Mouse (Mus musculus): ENCODE measurements around the gene Jade3. TPM values are rescaled to one million over a fixed set of nuclear protein-coding genes. Genes with fewer than 3 reads are reported as not detected.

The Jade3 gene
- total RNA-seq, 4 experiments from 2014 or later = 6.3 to 8.9 (median 6.7) TPM

GRCm38 (mm10) chrX:20547609-20548008 is 122.1 kb downstream of the Jade3 start:
- no peak for DNase-seq (ENCODE audit: low spot score in 2 of 2)

GRCm38 (mm10) chrX:20548011-20548879 is 122.8 kb downstream of the Jade3 start:
- DNase-seq (ENCODE audit: low spot score in 2 of 2) = peak in 1 of 2 experiments; percentile 1

GRCm38 (mm10) chrX:20548880-20549440 is 123.5 kb downstream of the Jade3 start:
- no peak for DNase-seq (ENCODE audit: low spot score in 2 of 2)

GRCm38 (mm10) chrX:20549532-20549931 is 124.0 kb downstream of the Jade3 start, which contains the start of gene Rgn:
Gene Rgn (plus strand): TSS chrX:20549787.
- DNase-seq (ENCODE audit: low spot score in 2 of 2) = no peak

- DNase-seq (ENCODE audit: low spot score in 2 of 2) = no peak
Measured at GRCm38 (mm10) chrX:20552199-20552598, 126.7 kb downstream of the Jade3 start.

GRCm38 (mm10) chrX:20561846-20562245 is 136.4 kb downstream of the Jade3 start:
- no peak for DNase-seq (ENCODE audit: low spot score in 2 of 2)

GRCm38 (mm10) chrX:20563941-20564340 is 138.5 kb downstream of the Jade3 start:
- no peak for DNase-seq (ENCODE audit: low spot score in 2 of 2)

Other genes with a start within 250 kb of the Jade3 start
- 10 to 100 TPM; 58.9 to 66.9 (median 61.9) TPM for gene Slc9a7, start 133.9 kb upstream of the Jade3 start, total RNA-seq (2022)
- 10 to 100 TPM; 17.1 to 20.9 (median 18.8) TPM for gene Rp2, start 61.2 kb upstream of the Jade3 start, total RNA-seq (2022)
- gene Rgn, start 124.1 kb downstream of the Jade3 start, total RNA-seq (2022) = under 1 TPM in 3 of 4 experiments, not detected in 1; 0.22 to 0.46 (median 0.38) TPM
- gene Rbm10, start 191.8 kb downstream of the Jade3 start, total RNA-seq (2022) = 10 to 100 TPM; 38.5 to 42.3 (median 40.2) TPM
- 100 to 1,000 TPM; 135 to 153 (median 146) TPM for gene Ndufb11, start 191.9 kb downstream of the Jade3 start, total RNA-seq (2022)
- gene Uba1, start 232.6 kb downstream of the Jade3 start, total RNA-seq (2022) = 100 to 1,000 TPM; 334 to 390 (median 365) TPM

Data from left cerebral cortex, adult 8-10 months (tissue).